Mouse (Mus musculus) thymus, adult 2 months (tissue): ENCODE results near the gene Ptbp1. TPM values are rescaled to one million over a fixed set of nuclear protein-coding genes. Genes with fewer than 3 reads are reported as not detected.

Source experiments
- DNase-seq: peaks from one replicate; pipeline ENCODE4 v3.0.0; 2021
- H3K27ac ChIP-seq: fragments of 200-500 bp; 2 replicates; pipeline ENCODE4 v1.5.1; 2012; ENCODE audit warnings: low read length, control low read depth; ENCODE audit not compliant: control insufficient read depth, insufficient read depth
- H3K27me3 ChIP-seq: fragments of 200-500 bp; 2 replicates; pipeline ENCODE4 v1.6.1; 2012; ENCODE audit warnings: mild to moderate bottlenecking, low read length, moderate library complexity, mixed read lengths; ENCODE audit not compliant: control insufficient read depth, insufficient read depth
- H3K36me3 ChIP-seq: fragments of 200-500 bp; 2 replicates; pipeline ENCODE4 v1.6.1; 2012; ENCODE audit warnings: mild to moderate bottlenecking, low read length, moderate library complexity; ENCODE audit not compliant: control insufficient read depth, insufficient read depth
- H3K4me1 ChIP-seq: fragments of 200-500 bp; replicated peaks from 2 replicates; pipeline ENCODE4 v1.6.1; 2012; ENCODE audit warnings: low read length; ENCODE audit not compliant: control insufficient read depth, insufficient read depth
- H3K4me3 ChIP-seq: fragments of 200-500 bp; 2 replicates; pipeline ENCODE4 v1.5.1; 2012; ENCODE audit warnings: mild to moderate bottlenecking, low read length, control low read depth, moderate library complexity; ENCODE audit not compliant: control insufficient read depth, insufficient read depth
- CTCF ChIP-seq: fragments of 200-500 bp; IDR thresholded peaks from 2 replicates; pipeline ENCODE4 v1.5.1; 2012; ENCODE audit warnings: mild to moderate bottlenecking, control low read depth, low read length, moderate library complexity, borderline replicate concordance; ENCODE audit not compliant: control insufficient read depth, poor library complexity, insufficient read depth; ENCODE audit errors: extremely low read depth
- POLR2A ChIP-seq: fragments of 200-500 bp; IDR thresholded peaks from 2 replicates; pipeline ENCODE4 v1.6.1; 2012; ENCODE audit warnings: mild to moderate bottlenecking, low read length, control low read depth, moderate library complexity; ENCODE audit not compliant: control insufficient read depth, poor library complexity, insufficient read depth; ENCODE audit errors: extremely low read depth
- WGBS: fragments of 180-500 bp; shearing (Covaris S2); methylation state at CpG from one replicate; pipeline ENCODE4 v1.1.7; 2018; 5-methylcytosine and 5-hydroxymethylcytosine counted together
- polyA plus RNA-seq: library from polyadenylated mRNA; depleted of rRNA; stranded (reverse); fragments of >200 nt; gene quantifications from 2 replicates; pipeline ENCODE4 v1.2.3, GENCODE M21; 2012

Ptbp1 gene
- polyA plus RNA-seq, 1 experiment = 583 TPM

DNA sequence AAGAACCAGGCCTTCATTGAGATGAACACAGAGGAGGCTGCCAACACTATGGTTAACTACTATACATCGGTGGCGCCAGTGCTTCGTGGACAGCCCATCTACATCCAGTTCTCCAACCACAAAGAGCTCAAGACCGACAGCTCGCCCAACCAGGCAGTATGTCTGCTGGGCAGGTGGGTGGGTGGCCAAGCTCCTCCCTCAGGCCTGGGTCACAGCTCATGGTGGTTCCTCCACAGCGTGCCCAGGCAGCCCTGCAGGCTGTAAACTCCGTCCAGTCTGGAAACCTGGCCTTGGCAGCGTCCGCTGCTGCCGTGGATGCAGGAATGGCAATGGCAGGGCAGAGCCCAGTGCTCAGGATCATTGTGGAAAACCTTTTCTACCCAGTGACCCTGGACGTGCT lies 4.9 kb downstream of the Ptbp1 start:
- no peak for TF ChIP-seq CTCF
- no peak for TF ChIP-seq POLR2A
- H3K4me1 ChIP-seq = peaks cover 31% of the 10 kb centered on the region
- H3K36me3 ChIP-seq = peaks cover 65% of the 10 kb centered on the region
- WGBS = 86% methylated on average over 11 of the region's 11 CpGs
- no peak overlapping the region for H3K4me3 ChIP-seq
- no peaks in the 10 kb centered on the region for H3K27me3 ChIP-seq
- DNase-seq = no peak
- H3K27ac ChIP-seq = no peak overlapping the region

DNA sequence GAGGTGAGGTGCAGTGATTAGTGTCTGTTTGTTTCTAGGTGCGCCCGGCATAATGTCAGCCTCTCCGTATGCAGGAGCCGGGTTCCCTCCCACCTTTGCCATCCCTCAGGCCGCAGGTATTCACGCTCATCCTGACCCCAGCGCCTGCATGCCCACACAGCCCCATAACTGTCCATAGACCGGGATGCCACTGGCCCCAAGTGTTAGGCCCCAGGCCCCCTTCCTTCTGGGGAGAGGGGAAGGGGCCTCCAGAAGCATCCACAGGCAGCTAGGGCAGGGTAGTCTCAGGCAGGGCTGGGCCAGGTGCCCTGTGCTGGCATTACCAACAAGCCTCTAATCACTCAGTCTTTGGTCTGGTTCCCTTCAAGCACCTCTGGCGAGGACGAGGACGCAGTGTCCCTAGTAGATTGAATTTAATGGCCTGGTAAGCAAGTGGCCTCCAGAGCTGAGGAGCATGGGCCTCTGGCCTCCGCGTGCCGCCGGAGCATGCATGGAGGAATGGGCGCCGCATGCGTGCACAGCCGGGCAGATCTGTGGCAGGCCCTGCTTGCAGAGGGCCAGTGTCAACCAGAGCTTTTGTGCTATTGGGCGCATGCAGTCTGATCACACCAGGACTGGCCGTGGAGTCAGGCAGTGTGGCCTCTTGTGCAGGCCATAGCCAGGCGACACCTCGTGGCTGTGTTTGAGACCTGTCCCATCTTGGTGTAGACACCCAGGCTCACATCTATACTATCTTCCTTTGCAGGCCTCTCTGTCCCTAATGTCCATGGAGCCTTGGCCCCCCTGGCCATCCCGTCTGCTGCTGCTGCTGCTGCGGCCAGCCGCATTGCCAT lies 6.1 kb downstream of the Ptbp1 start:
- H3K36me3 ChIP-seq = peaks cover 67% of the 10 kb centered on the region
- DNase-seq = no peak
- no peak overlapping the region for H3K4me3 ChIP-seq
- TF ChIP-seq POLR2A = no peak
- TF ChIP-seq CTCF = no peak
- peaks cover 31% of the 10 kb centered on the region for H3K4me1 ChIP-seq
- WGBS = 97% methylated on average over 26 of the region's 26 CpGs
- H3K27me3 ChIP-seq = no peaks in the 10 kb centered on the region
- no peak overlapping the region for H3K27ac ChIP-seq

DNA sequence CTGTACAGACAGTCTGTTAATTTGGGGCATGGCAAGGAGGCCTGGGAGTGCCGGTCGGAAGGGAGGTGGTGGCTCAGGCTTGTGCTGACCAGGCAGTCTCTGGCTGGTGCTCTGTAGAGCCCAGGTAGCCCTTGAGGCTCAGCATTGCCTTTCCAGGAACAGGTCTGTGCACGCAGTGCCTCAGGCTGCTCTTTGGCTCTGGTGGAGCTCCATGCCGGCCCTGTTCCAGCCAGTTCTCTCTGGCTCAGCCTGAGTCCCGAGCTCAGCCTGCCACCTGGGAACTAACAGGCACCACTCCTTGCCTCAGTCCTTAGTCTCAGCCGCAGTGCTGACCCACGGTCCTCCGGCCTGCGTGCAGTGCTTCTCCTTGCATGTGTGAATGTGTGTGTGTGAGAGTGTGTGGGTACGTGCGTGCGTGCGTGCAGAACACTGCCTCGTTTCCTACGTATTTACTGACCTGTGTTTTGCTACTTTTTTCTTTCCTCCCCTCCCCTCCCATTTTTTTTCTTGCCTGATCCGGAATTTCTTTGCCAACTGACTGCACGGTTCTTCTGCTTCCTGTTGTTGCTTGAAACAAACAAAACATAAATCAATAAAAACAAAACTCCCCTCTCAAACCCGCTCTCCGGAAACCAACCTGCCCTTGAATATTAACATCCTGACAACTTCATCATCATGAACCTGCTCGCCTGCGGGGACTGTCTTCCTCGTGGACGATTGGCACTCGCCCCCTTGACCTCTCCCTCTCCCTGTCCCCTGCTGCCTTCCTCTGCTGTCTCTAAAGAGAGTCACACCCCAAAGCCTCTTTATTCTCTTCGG lies 7.2 kb downstream of the Ptbp1 start:
- H3K36me3 ChIP-seq = peaks cover 66% of the 10 kb centered on the region
- no peaks in the 10 kb centered on the region for H3K27me3 ChIP-seq
- H3K27ac ChIP-seq = no peak overlapping the region
- no peak for DNase-seq
- H3K4me3 ChIP-seq = no peak overlapping the region
- peaks cover 22% of the 10 kb centered on the region for H3K4me1 ChIP-seq
- TF ChIP-seq CTCF (no peak), POLR2A (no peak)
- WGBS = 94% methylated on average over 25 of the region's 25 CpGs

DNA sequence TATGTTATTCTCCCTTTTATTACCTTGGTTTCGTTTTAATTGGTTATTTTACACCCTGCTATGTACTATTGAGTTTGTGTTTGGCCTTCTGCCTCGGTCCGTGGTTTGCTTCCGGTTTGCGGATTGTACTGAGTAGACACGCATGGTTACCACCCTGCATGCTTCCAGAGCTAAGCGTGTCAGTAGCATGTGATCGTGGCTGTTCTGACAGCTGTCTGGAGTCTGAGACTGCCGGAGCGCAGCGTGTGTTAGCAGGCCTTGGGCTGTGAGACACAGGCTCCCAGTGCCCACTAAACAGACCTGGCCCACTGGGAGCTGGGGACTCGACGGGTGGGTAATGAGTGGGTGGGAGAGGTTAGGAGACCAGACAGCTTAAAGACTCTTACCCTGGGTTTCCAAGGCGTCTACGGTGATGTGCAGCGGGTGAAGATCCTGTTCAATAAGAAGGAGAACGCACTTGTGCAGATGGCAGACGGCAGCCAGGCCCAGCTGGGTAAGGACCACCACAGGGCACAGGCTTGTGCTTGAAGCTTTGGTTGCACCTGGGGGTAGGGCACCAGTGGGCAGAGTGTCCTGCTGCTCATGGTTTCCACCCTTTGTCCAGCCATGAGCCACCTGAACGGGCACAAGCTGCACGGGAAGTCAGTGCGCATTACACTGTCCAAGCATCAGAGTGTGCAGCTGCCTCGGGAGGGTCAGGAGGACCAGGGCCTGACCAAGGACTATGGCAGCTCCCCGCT lies 8.0 kb downstream of the Ptbp1 start:
- H3K27me3 ChIP-seq = no peaks in the 10 kb centered on the region
- DNase-seq = no peak
- peaks cover 15% of the 10 kb centered on the region for H3K4me1 ChIP-seq
- no peak for TF ChIP-seq CTCF
- no peak for TF ChIP-seq POLR2A
- H3K36me3 ChIP-seq = peaks cover 59% of the 10 kb centered on the region
- no peak overlapping the region for H3K4me3 ChIP-seq
- 93% methylated on average over 23 of the region's 23 CpGs for WGBS
- H3K27ac ChIP-seq = no peak overlapping the region

DNA sequence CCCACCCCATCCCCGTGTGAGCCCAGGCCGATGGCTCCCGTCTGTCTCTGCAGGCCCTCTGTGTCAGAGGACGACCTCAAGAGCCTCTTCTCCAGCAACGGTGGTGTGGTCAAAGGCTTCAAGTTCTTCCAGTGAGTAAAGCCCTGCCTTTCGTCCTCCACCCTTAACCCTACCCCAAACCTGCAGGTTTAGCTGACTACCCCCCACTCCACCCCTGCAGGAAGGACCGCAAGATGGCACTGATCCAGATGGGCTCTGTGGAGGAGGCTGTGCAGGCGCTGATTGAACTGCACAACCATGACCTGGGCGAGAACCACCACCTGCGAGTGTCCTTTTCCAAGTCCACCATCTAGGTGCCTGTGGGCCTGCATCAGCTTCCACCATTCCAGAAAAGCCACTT lies 8.7 kb downstream of the Ptbp1 start:
- H3K4me3 ChIP-seq = no peak overlapping the region
- H3K36me3 ChIP-seq = peaks cover 57% of the 10 kb centered on the region
- no peaks in the 10 kb centered on the region for H3K27me3 ChIP-seq
- peaks cover 7% of the 10 kb centered on the region for H3K4me1 ChIP-seq
- no peak for DNase-seq
- no peak for TF ChIP-seq POLR2A
- no peak for TF ChIP-seq CTCF
- WGBS = 86% methylated on average over 10 of the region's 10 CpGs
- H3K27ac ChIP-seq = no peak overlapping the region
